Mouse (Mus musculus) heart, postnatal 10 days (tissue): ENCODE measurements around the gene Ppid. TPM values are rescaled to one million over a fixed set of nuclear protein-coding genes. Genes with fewer than 3 reads are reported as not detected.

ENCODE experiments used
- DNase-seq, 2 experiments: peaks; one replicate each; pipeline ENCODE4 v3.0.0; 2021
- intact Hi-C: fragments of 180-260 bp; cut with DNase I; formaldehyde crosslinking; loops from one replicate; pipeline ENCODE4 v1.15.1; 2025
- total RNA-seq, 2 experiments: library from RNA; stranded (reverse); gene quantifications; 2 replicates each; pipeline ENCODE4 v1.2.3; 2021

The Ppid gene
- total RNA-seq, 2 experiments from 2014 or later = 36.0 to 39.4 TPM

- DNase-seq = peak; percentile 84 to 87
- intact Hi-C loops = no loop called here
Measured at GRCm38 (mm10) chr3:79629416-79629730, 38.2 kb downstream of the Ppid start, which contains the start of gene Etfdh. TSS of gene Etfdh (minus strand) at chr3:79629500.

DNA sequence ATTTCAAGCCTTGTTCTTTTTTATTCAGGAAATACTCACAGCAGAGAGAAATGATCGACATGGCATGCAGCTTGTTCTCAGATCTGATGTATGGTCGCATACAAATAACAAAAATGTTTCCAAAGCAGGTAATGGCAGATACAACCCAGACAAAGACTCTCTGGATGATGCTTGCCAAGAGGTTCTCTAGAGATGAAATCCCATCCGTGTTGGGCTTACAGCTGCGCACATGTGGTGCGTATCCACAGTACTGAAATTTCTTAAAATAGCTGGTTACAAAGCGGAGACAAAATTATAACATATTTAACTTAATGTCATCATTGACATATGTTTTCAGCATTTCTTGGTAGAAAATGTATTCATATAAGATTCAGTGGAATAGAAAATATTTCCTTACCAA lies 61.0 kb downstream of the Ppid start:
- no peak for DNase-seq
- intact Hi-C loops = no loop called here

Other genes with a start within 250 kb of the Ppid start
- 10 to 100 TPM; 15.3 to 19.0 TPM for gene Fnip2, start 23.5 kb upstream of the Ppid start, total RNA-seq
- 1 to 10 TPM; 5.1 to 6.0 TPM for gene 4930579G24Rik, start 37.7 kb downstream of the Ppid start, total RNA-seq
- 100 to 1,000 TPM; 538 to 541 TPM for gene Etfdh, start 38.2 kb downstream of the Ppid start, total RNA-seq
- gene Rxfp1, start 146.5 kb downstream of the Ppid start, total RNA-seq = 1 to 10 TPM; 4.1 to 4.2 TPM